Mouse (Mus musculus) kidney, postnatal 25 days (tissue): ENCODE data around the gene Spock1.
A peak's percentile ranks its signal among the peaks of the same experiment; 100 is the strongest.

Experiments used
- DNase-seq, 2 experiments: peaks; one replicate each; pipeline ENCODE4 v3.0.0; 2021; ENCODE audit warnings: mixed read lengths in 2 of 2

Gene Spock1

GRCm38 (mm10) chr13:57798633-57799032 lies 109.5 kb downstream of the Spock1 start:
- DNase-seq = no peak

- DNase-seq = no peak
Measured at GRCm38 (mm10) chr13:57796951-57797692, 111.0 kb downstream of the Spock1 start.

- DNase-seq = peak in 1 of 2 experiments; percentile 11
Measured at GRCm38 (mm10) chr13:57793643-57794240, 114.4 kb downstream of the Spock1 start.

GRCm38 (mm10) chr13:57789796-57790195 lies 118.3 kb downstream of the Spock1 start:
- DNase-seq = no peak

- no peak for DNase-seq
Measured at GRCm38 (mm10) chr13:57788299-57788698, 119.8 kb downstream of the Spock1 start.

GRCm38 (mm10) chr13:57786278-57786677 lies 121.9 kb downstream of the Spock1 start:
- DNase-seq = no peak

GRCm38 (mm10) chr13:57782975-57783374 lies 125.2 kb downstream of the Spock1 start:
- DNase-seq = no peak

GRCm38 (mm10) chr13:57782107-57782561 lies 126.0 kb downstream of the Spock1 start:
- no peak for DNase-seq

GRCm38 (mm10) chr13:57779146-57779545 lies 129.0 kb downstream of the Spock1 start:
- peak in 1 of 2 experiments; percentile 30 for DNase-seq

- no peak for DNase-seq
Measured at GRCm38 (mm10) chr13:57778524-57778923, 129.6 kb downstream of the Spock1 start.

- no peak for DNase-seq
Measured at GRCm38 (mm10) chr13:57771998-57772397, 136.1 kb downstream of the Spock1 start.

- peak in 1 of 2 experiments; percentile 52 for DNase-seq
Measured at GRCm38 (mm10) chr13:57766721-57767120, 141.4 kb downstream of the Spock1 start.

GRCm38 (mm10) chr13:57761122-57761521 lies 147.0 kb downstream of the Spock1 start:
- DNase-seq = no peak

- DNase-seq = no peak
Measured at GRCm38 (mm10) chr13:57760618-57761017, 147.5 kb downstream of the Spock1 start.

GRCm38 (mm10) chr13:57756316-57756715 lies 151.8 kb downstream of the Spock1 start:
- no peak for DNase-seq

- DNase-seq = no peak
Measured at GRCm38 (mm10) chr13:57750831-57751230, 157.3 kb downstream of the Spock1 start.

GRCm38 (mm10) chr13:57744667-57745066 lies 163.5 kb downstream of the Spock1 start:
- DNase-seq = no peak

GRCm38 (mm10) chr13:57741186-57741585 lies 166.9 kb downstream of the Spock1 start:
- DNase-seq = no peak

GRCm38 (mm10) chr13:57740473-57740872 lies 167.7 kb downstream of the Spock1 start:
- no peak for DNase-seq

- DNase-seq = no peak
Measured at GRCm38 (mm10) chr13:57736060-57736459, 172.1 kb downstream of the Spock1 start.

- DNase-seq = no peak
Measured at GRCm38 (mm10) chr13:57734549-57734948, 173.6 kb downstream of the Spock1 start.

GRCm38 (mm10) chr13:57733521-57733920 lies 174.6 kb downstream of the Spock1 start:
- DNase-seq = no peak

GRCm38 (mm10) chr13:57732251-57732650 lies 175.9 kb downstream of the Spock1 start:
- DNase-seq = no peak

- DNase-seq = no peak
Measured at GRCm38 (mm10) chr13:57727716-57728115, 180.4 kb downstream of the Spock1 start.
